Mouse (Mus musculus) layer of hippocampus, postnatal 25 days (tissue): Measurements from ENCODE around the gene Pdlim5. TPM values are rescaled to one million over a fixed set of nuclear protein-coding genes. Genes with fewer than 3 reads are reported as not detected.
A peak's percentile ranks its signal among the peaks of the same experiment; 100 is the strongest.

Experiments used
- DNase-seq, 2 experiments: peaks; one replicate each; pipeline ENCODE4 v3.0.0; 2022; ENCODE audit warnings: mixed read lengths in 2 of 2, low spot score in 1 of 2; ENCODE audit errors: extremely low spot score in 1 of 2
- total RNA-seq, 2 experiments: library from RNA; stranded (reverse); gene quantifications; 2 replicates each; pipeline ENCODE4 v1.2.3; 2021

Pdlim5 gene
- total RNA-seq, 2 experiments from 2014 or later, result 21.3 to 24.5 TPM

DNA sequence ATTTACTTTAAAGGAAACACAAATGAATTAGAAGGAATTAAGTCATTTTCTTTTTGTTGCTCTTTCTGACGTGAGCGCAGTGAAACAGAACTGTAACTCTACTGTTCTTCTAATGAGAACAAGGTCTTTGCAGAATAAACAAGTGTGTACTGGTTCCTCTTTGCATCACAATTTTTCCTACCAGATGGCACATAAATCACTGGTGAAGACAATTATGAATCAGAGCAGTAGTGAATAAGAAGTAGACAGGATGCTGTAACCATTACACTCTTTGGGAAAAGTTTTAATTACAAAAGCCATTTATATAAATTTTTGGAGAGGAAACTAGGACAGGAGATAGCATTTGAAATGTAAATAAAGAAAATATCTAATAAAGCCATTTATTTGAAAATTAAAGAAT is 51.7 kb downstream of the Pdlim5 start:
- DNase-seq, result no peak

DNA sequence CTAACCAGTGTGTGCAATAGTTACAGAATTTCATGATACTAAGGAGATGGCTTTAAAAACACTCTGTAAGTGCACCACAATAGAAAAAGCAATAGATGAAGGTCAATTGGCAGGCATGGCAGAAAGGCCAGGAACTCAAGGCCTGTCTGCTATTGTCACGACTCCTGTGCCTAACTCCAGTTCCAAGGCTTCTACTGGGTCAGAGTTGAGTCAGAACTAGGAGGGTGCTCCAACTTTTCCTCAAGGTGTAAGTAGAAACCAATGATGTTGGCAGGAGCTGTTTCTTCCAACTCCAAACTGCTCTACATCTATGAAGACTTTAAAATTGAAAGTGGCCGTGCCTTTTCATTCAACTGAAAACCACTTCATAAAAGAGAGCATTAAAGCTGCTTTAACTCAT is 54.8 kb downstream of the Pdlim5 start:
- no peak for DNase-seq

DNA sequence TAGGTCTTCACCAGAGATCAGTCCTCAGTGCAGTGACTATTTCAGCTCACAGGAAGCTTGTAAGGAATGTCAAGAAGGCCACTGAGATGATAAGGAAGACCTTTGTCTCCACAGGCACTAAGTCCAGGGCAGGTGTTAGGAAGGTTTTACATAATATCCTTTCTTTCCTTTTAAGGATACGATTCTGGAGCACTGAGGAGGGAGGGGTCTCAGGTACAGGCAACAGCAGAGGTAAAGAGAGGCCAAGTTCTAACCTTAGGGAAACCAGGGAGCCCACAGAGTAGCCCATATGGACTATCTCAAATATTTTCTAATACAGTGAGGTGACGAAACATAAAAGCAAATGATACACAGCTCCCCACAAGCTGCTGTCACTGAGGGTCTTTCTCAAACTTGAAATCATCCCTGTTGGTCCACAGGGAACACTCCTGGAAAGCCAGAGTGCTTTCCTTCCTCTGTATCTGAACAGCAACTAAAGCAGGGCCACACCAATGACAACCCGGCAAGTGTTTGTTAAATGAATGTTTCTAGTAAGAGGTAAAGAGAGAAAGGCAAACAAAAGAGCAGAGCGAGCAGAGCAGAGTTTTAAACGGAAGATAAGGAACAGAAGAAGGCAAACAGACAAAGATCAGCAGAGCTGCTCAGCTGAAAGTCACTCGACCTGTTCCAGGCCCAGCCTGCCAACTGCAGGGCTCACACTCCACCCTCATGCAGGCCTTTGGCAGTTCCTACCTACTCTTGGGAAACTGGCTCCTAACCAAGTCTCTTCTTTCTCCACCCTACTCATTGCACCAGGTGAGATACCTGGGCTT is 55.9 kb downstream of the Pdlim5 start:
- no peak for DNase-seq

DNA sequence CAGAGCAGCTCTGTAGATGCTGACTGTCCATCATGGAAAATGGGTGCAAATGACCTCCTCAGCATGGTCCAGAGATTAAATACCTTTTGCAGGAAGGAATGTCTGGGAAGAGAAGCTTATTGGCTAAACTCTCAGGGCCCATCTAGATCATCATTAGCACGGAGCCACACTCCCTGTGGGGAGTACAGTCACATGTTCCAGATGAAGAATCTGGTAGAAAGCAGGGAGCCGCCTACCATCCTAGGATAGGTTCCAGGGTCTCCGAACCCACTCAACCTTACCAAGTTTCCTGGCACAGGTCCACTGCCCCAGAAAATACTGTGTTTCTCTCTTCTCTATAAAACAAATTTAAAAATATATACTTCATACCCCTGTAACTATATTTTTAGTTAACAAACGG is 57.4 kb downstream of the Pdlim5 start:
- no peak for DNase-seq

DNA sequence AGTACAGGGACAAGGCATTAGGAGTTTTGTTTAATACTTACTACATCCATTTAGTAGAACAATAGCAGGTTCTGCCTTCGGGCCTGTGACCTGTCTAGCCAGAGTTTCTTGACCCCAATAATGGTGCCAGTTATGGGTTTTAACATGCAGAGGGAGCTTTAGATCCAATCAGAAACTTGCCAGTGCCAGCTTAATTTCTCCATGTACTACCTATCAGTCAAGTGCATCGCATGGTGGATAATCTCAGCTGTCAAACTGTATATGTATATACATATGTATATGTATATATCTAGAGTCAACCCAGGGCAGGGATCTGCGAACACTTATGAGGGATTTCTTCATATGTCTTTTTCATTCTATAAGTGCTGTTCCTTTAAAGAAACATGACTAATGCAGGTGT is 61.0 kb downstream of the Pdlim5 start:
- DNase-seq, result no peak

DNA sequence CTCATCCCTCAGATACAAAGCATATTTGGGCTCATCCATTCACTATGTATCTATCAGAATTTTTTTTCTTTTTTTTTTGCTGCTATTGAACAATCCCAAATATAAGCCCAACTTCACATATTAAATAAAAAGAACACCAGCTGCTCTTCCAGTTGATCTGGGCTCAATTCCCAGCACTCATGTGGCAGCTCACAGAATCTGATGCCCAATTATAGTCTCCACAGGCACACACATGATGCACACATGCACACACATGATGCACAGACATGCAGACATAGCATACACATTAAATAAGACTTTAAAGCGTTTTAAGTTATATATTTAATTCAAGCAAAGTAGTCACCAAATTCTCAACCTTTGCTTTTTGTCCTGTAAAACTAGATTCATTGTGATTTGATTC is 62.0 kb downstream of the Pdlim5 start:
- DNase-seq, result no peak

DNA sequence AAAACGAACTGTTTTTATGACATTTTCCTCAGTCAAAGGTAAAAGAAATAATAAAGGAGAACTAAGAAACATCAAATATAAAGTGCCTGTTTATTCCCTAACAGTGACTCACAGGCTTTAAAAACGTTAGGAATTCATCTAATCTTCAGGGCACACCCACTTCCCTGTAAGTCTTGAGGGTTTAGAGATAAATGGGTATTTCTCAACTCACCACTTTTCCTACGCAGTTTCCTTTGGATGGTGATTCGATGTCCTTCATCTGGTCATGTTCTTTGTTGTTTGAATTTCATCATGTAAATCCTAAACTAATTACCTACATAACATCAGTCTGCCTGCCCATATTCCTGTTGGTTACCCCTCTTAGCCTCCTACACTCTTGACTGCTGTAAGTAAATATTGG is 62.8 kb downstream of the Pdlim5 start:
- no peak for DNase-seq

DNA sequence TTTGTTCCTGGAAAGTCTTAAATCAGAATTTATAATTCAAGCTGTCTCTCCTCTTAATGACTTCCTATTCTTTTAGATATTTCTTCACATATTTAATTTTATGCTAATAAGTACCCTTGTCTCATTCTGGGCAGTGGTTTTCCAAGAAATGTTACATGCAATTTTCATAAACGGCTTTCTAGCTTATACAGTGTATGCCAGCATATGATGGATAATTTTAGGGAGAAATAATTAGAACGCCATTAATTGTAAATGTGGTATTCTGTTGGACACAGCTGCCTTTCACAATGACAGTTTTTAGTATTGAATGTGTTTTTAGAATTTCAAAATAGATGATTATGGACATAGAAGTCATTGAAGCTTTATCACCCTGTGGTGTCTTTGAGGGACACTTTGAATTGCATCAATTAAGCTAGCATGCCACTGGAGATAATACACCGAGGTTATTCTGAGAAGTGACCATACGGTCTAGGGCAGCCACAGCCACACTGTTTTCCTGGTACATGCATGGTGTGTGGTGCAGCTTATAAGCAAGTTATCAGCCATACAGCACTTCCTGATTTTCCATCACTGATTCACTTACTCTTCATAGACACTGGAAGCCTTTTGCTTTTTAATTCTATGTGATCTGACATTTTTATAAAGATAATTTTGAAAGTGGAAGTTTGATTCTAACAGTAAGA is 63.5 kb downstream of the Pdlim5 start:
- DNase-seq, result no peak

DNA sequence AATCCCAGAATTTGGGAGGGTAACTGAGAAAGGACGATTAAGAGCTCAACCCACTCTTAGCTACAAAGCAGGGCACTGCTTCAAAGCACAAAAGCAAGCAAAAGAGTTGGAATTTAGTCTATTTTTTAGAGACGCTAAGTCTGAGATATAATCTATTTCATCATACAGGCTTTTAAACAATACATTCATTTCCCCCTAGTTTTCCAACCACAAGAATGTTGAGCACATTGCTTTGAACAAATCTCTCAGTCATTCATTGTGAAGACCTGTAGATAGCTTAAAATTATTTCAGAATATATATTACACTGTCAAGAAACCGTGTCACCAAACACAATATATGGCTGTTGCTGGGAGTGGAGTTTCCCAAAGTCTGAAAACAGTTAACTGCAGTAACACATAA is 65.1 kb downstream of the Pdlim5 start:
- DNase-seq, result no peak

DNA sequence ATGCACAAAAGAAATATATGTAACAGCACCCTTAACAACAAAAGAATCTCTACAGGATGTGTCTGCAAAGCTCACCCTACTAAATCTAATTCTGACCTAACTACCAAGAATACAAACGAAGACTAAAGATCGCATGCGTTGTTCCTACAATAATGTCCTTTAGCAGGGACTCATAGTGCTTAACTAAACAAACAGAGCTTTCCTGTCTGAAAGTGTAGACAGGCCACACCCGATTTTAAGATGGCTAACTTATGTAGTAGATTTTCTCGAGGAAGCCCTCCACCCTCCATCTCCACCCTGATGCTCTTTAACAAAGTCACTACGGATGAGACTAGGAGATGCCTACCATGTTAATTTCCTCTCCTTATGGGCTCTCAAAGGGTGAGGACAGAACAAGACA is 71.9 kb downstream of the Pdlim5 start:
- DNase-seq, result no peak

DNA sequence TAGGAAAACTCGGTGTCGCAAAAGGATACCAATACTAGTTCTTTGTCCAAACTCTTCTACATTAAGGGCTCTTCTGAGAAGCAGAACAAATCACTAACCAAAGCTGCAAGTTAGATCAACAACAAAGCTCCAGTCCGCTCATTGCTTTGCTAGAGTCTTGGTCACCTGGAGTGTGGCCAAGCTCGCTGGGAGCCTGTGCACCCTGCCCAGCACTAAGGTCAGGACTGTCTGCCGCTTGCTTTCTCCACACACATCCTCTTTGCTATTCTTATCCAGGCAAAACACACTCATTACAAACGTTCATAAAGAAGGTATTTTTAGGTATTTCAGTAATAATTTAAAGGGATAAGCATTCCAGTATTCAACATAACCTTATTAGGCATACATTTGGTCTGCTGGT is 73.6 kb downstream of the Pdlim5 start:
- peak in 1 of 2 experiments; percentile 50 for DNase-seq

DNA sequence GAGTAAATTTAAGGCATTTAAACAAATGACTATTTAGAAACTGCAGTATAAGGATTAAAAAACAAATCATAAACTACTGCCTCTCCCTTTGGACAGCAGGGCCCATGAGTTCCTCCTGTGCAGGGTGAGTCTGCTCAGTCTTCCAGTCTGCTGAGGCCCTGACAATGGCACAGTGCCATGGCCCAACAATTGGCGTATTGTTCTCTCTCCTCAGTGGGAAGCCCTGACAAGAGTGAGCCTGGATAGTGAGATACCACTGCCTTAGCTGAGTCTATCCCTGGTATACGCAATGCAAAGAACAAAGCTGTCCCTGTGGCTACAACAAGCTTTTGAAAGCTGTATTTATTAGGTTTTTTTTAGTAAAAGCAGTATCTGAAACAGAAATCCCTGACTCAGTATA is 77.3 kb downstream of the Pdlim5 start:
- peak in 1 of 2 experiments; percentile 60 for DNase-seq

DNA sequence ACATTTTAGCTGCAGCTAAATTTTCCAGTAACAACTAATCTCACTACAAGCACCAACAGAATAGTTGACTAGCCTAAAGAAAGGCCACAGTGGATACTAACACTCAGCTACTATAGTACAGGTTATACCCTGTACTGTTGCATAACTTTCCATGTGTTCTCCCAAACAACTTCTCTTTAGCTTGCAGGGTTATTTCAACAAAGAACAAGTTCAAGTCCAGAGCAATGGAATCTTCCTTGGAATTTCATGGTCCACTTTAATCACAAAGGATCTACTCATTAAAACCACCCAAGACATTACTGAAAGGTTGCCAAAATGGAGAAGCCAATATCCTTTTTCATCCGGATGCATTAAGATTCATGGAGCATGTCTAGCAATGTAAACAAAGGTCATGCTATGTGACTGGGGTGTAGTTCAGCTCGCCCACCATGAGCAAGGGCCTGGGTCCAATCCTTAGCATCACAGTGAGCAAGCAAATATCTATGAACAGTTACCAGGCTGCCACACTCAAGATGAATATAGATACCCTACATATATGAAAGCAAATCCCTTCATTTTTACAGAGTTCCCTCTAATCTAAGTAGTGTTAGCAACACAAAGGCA is 79.3 kb downstream of the Pdlim5 start:
- DNase-seq, result no peak

DNA sequence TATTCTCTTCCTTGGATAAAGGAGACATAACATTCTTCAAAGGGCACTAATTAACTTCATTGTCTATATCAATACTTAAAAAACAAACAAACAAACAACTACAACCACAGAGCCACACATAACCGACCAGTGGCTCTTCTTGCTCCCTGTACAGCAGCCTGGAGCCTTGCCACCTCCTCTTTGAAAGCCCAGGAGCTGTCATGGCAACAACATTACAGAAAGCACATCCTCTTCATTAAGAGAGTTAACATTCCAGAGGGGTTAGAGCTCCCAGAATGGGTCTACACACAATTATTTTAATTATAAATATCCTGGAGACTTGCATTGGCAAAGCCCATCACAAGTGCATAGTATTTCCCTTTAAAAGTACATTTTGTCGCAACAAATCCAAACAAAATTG is 84.4 kb downstream of the Pdlim5 start:
- peak in 1 of 2 experiments; percentile 16 for DNase-seq

DNA sequence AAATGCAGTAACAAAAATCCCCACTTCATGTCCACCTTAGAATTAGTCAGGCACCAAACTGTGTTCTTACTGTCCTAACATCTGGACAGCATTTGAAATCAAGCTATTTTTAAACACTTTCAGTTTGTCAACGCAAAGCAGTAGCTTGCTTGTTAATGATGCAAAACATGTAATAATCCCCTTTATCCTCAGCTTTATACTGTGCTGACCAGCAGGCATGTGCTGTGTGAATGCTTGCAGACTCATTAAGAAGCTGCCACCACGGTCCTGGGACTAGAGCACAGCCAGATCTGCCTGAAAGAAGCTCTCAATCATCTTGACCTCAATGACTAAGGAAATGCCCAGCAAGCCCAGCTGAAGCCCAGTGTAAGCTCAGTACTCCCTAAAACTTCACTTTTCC is 85.0 kb downstream of the Pdlim5 start:
- DNase-seq, result no peak

DNA sequence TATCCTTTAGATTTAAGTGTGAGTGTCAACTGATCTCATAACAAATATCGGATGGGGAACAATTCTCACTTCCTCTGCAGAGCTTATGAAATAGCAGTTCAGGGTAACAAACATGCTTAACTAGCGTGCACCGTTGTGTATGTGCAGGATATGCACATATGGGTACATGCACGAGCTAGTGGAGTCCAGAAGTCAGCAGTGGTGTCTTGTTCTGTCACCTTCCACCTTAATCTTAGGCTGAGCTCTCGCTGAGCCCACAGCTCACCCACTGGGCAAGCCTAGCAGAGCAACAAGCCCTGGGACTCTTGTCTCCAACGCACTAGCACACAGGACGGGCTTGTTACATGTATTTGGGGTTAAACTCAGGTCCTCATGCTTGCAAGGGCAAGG is 100.2 kb downstream of the Pdlim5 start:
- DNase-seq, result no peak

DNA sequence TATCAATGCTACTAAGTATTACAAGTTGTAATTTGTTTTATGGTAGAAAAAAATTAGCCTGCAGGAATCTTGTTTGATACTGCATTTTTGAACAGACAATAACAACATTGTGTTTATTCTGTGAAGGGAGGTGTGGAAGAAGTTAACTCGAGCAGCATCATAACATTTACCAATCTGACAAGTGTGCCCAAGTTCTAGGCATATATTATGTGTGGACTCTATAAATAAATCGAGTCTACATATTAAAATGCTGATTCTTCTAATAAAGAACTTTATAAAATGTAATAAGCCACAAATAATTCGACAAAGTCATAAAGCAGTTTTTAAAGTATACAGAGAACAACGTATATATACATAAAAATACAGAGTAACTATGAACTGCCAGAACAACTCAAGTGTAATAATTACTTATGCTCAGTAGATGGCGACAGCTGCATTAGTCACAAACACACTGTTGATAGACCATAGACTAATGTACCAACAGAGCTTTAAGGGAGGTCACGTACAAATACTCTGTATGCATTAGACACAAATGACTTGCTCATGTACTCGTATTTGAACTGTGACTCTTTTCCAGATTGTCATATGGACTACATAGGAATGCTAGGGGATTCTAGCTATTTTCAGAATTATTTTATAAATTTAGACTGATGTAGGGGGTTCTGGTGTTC is 100.7 kb downstream of the Pdlim5 start:
- no peak for DNase-seq

DNA sequence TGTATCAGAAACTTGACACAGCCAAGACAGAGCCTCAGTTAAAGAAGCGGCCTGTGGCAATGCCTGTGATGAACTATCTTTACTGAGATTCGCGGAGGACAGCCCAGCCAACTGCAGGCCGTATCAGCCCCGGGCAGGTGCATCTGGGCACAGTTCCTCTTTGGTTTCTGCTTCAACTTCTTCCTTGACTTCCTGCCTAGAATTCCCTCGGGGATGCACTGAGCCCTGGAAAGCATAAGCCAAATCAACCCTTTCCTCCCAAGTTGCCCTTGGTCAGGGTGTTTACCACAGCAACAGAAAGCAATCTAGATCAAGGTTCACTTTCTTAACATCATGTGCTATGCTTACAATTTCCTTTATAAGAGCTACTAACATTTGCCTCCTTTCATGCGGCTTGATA is 101.9 kb downstream of the Pdlim5 start:
- no peak for DNase-seq

DNA sequence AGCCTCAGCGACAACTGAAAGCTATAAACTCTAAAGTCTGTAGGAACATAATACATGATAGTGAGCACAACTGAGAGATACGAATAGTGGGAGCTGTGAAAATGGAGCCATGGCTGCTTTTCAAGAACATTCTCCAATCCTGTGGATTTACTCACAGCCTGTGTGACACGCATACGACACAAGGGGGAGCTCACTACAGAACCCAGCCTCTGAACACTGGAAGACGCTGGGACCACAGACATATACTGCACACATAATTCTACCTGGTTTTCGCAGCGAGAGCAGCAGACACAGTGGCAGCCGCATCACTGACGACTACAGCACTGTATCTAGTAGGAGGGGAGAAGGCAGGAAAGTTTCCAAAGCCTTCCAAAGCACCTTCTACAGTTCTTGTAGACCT is 112.8 kb downstream of the Pdlim5 start:
- DNase-seq, result peak; percentile 18 to 55

DNA sequence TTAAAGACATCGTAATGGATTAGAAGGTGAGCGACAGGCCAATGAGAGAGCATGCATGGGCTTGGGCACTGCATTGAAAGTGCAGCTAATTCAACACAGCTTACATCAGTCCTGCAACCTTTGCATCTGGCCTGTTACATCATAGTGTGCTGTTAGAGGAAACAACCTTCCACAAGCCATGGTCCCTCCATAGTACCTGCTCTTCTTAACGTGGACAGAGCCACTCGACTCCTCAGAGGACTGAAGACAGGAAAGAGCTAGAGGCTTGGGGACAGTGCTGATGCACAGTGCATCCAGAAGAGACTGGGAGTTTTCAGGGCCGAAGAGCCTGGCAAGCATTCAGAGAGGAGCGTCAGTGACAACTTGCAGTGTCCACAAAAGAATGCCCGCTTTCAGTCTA is 113.8 kb downstream of the Pdlim5 start:
- DNase-seq, result no peak

DNA sequence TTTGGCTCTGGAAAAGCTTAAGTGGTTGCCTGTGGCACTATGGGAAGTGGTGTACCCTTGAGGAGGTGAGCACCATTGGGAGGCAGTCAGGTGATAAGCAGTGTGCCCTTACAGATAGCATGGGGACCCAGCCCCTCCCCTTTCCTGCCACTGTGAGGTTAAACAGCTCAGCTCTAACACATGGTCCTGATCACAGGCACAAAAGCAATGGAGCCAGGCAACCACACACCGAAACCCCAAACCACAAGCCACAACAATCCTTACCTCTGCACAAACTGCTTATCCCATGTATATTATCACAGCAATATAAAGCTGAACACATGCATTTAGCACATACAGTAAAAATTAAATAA is 114.4 kb downstream of the Pdlim5 start:
- no peak for DNase-seq
